Mouse (Mus musculus): ENCODE measurements around the gene Emc9. TPM values are rescaled to one million over a fixed set of nuclear protein-coding genes. Genes with fewer than 3 reads are reported as not detected.

Emc9 gene
- total RNA-seq, 4 experiments from 2014 or later, result 30.6 to 41.6 (median 37.6) TPM

DNA sequence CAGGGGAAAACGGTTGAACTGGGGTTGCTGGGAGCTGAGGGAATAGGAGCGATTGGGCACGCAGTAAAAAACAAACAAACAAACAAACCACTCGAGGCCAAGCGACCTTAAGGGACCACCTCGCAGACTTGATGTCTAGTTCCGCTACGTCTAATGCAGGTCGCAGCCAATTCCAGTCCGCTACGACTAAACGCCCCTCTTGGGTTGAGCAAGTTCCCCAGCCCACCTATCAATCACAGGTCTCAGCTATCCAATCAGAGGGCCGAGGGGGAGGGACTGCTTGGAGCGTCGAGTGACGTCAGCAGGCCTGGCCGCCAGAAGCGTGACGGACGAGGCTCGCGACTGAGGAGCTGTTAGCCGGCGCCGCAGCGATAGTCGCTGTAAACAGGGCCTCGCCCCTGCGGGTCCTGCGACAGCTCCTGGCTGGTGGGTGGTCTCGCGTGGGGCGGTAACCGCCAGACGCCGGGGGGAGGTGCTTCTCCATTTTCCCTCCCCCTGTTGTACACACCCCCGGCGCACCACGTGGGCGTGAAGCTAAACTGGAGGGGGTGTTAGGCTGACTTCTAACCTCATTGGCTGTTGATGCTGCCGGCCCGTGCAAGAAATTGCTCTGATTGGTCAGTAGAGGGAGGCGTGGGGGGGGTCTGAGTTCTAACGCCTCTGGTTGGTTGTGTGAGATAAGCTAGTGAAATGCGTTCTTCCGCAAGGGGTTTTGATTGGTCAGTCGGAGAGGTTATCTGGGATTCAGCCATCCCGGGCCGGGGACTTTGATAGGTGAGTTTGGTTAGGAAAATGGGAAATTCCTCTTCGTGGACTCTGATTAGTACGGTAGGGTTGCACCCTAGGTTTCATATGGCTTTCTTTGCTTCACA lies 24.7 kb downstream of the Emc9 start, which contains the start of gene A730061H03Rik:
A730061H03Rik (minus strand) TSS at position 205 of the 872 bp plus-strand sequence.
- DNase-seq (ENCODE audit: low spot score in 2 of 2), result peak; percentile 97

DNA sequence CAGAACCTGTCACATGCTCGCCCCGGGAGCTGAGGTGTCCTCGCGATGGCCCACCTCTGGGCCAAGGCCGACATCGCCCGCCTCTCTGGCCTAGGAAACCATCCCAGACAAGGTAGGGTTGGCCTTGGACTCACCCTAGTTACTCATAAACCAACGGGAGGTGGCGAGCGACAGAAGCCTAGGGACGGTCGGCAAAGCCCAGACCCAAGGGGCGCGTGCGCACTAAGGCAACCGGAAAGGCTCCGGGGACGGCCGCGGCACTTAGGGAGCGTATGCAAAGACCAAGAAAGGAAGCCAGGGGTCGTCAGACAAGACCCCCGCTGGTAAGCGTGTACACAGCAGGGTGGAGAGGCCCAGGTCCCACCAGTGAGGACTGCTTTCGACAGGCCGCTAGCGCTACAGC lies 25.3 kb downstream of the Emc9 start, which contains the start of gene Dcaf11:
Dcaf11 (plus strand) TSS at position 208 of the 403 bp plus-strand sequence.
- DNase-seq (ENCODE audit: low spot score in 2 of 2), result peak; percentile 84 to 91

DNA sequence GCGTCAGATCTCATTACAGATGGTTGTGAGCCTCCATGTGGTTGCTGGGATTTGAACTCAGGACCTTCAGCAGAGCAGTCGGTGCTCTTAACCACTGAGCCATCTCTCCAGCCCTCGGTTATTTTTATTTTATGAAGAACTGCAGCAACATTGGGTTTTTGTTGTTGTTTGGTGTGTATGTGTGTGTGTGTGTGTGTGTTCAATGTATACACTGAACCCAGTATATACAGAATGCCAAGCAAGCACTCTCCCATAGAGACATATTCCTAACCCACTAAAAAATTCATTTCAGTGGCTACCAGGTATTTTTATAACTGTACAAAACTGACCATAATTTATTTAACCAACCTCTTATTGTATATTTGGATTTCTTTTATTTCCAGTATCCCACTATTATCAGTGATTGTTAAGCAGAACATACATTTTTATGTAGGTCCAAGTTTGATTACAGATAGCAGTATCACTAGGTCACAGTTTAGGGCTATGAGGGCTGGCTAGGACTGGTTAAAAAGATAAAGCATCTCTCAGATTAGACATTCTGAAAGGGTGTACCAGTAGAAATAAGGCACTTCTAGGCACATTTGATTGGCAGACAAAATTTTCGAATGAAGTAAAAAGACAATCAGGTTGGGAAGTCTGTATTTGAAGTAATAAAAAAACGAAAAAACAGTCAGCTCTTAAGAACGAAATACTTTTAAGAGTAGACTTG lies 26.2 kb downstream of the Emc9 start:
- DNase-seq (ENCODE audit: low spot score in 2 of 2), result no peak

DNA sequence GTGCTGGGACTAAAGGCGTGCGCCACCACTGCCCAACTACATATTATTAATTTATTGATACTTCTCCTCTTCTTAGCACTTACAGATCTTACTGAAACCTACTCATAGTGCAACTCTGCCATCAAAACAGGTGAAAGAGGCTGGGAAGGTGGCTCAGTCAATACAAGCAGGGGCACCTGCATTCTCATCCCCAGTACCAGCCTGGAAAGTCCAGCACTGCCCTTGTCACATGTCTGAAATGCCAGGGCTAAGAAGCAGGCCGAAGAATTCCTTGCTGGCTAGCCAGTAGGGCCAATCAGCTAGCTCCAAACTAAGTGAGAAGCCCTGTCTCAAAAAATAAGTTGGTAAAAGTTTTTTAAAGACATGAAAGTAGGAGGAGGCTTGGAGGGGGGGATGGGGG lies 27.5 kb downstream of the Emc9 start:
- no peak for DNase-seq (ENCODE audit: low spot score in 2 of 2)

DNA sequence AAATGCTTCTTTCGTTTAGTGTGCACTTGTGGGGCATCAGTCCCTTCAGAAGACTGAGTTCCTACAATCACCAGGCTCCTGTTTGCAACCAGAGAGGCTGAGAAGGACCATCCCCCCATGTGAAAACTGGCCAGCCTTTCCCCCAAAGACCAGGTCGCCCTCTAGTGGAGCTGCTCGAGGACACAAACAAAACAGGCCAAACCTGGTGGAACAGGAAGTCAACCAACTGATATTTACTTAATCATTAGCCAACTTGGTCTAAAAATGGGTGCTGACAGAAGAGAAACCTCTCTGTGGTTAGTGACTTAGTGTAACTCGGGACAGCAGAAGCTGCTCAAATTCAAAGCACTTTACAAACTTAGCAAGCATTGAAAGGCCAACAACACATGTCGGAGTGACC lies 28.1 kb downstream of the Emc9 start:
- peak; percentile 55 to 61 for DNase-seq (ENCODE audit: low spot score in 2 of 2)

DNA sequence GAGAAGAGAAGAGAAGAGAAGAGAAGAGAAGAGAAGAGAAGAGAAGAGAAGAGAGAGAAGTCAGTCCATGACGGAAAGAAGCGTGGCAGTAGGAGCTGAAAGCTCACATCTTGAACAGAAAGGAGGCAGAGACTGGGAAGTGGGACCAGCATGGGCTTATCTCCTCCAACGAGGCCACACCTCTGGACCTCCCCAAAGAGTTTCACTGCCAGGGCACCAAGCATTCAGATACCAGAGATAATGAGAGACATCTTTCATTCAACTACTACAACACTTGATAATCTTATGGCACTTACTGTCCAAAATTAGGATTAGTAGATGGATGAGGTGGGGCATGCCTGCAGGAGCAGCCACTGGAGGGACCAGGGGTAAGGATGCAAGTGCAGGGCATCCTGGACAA lies 29.3 kb downstream of the Emc9 start:
- DNase-seq (ENCODE audit: low spot score in 2 of 2), result no peak

DNA sequence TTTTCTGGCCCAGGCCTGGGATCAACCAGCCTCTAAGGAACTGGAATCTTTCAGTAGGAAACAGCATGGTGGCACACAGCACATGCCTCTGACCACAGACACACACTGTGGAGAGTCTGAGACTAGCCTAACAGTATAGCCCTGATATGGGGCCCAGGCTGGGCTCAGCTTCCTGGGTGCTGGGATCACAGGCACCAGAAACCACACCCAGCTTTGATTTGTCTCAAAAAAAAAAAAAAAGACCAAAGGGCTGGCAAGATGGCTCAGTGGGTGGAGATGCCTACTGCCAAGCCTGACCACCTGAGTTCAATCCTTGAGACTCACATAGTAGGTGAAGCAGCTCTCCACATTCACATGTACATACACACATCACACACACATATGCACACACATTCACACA lies 30.5 kb downstream of the Emc9 start:
- DNase-seq (ENCODE audit: low spot score in 2 of 2), result no peak

DNA sequence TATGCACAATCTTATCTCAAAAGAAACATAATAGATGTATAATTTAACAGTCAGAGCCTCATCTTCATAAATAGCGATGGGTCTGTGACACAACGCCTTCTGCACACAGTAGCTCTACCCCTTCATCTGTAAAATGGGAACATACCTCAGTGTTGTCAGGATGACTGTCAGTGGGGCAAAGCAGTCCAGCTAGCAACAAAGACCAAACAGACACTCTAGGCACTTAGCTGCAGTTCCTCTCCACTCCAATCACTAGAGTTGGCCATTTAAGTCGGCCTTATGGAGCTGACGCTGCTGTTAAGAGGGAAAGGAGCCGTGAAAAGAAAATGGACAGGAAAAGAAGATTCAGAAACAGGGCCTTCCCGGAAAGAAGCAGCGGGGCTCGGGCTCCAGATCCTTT lies 33.3 kb downstream of the Emc9 start:
- no peak for DNase-seq (ENCODE audit: low spot score in 2 of 2)

DNA sequence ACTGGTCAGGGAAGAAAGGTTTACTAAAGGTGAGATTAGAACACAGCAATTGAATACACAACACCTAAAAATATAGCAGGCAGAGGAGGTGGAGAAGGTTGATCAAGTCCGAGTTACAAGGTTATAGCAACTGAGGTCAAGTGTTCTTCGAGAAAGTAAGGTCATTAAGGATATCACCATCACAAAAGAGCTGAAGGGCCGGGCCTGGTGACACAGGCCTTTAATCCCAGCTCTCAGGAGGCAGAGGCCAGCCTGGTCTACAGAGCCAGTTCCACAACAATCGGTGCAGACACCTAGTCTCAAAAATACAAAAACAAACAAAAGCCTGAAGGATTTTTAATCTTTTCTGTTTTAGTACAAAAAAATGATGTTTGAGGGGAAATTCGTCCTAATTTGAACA lies 33.8 kb downstream of the Emc9 start:
- no peak for DNase-seq (ENCODE audit: low spot score in 2 of 2)

DNA sequence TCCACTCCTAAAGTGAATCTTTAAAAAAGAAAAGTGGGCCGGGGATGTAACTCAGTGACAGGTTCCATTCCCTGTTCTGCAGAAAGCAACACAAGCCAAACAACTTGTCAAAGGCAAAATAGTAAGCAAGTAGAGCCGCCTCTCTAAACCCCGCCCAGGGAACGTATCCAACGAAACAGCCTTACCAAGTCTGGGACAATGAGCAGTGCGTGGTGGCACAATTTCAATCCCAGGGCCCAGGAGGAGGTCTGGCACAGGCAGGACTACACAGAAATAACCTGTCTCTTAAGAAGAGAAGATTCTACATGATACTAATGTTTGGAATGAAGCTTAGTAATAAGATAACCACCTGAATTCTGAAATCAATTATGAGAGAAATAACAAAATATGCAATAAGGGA lies 34.9 kb downstream of the Emc9 start:
- no peak for DNase-seq (ENCODE audit: low spot score in 2 of 2)

DNA sequence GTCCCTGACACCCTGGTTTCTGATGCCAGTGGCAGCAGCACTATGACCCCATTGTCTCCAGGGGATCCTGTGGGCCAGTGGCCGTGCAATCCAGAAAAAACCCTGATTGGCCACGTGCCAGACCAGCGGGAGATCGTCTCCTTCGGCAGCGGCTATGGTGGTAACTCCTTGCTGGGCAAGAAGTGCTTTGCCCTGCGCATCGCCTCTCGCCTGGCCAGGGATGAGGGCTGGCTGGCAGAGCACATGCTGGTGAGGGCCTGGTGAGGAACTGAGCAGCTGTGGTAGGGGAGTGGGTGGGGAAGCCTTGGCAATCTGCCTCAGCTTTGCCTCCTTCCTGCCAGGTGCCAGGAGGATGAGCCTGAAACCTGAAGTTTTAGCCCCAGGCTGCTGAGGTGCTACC lies 40.8 kb downstream of the Emc9 start:
- no peak for DNase-seq (ENCODE audit: low spot score in 2 of 2)

DNA sequence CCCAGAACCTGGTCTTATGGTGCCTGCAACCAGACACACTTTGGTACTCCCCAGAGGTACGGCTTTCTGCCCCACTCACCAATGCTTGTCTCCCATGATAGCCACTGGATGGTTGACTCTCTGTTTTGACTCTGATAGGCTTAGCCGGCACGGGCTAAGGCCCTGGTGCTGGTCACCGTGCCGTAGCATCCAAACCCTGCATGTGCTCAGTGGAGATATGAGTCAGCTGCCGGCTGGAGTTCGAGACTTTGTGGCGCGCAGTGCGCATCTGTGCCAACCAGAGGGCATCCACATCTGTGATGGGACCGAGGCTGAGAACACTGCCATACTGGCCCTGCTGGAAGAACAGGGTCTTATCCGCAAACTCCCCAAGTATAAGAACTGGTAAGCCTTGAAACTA lies 42.8 kb downstream of the Emc9 start:
- no peak for DNase-seq (ENCODE audit: low spot score in 2 of 2)

DNA sequence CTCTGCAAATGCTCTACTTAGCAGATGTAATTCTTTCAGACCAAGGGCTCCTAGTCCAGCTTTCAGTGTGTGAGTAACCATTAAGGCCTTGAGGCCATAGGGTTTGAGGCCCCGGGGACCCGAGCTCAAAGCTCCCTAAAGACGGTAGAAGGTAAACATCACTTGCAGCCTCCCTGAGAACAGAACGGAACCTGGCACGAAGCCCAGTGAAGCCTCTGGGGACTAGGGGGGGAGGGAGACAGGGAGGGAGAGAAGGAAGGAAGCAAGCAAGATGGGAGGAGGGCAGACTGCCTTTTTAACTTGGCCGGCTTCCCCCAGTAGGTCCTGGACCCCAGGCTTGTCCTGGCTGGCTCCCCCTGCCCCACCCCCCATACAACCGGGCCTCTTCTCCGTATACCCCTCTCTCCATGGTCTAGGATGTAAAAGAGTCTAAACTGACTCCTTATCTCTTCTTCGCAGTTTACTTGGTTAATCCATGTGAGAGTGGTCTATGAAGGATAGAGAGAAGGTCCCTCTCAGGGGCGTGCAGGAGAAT lies 44.2 kb downstream of the Emc9 start:
- peak; percentile 48 to 59 for DNase-seq (ENCODE audit: low spot score in 2 of 2)

DNA sequence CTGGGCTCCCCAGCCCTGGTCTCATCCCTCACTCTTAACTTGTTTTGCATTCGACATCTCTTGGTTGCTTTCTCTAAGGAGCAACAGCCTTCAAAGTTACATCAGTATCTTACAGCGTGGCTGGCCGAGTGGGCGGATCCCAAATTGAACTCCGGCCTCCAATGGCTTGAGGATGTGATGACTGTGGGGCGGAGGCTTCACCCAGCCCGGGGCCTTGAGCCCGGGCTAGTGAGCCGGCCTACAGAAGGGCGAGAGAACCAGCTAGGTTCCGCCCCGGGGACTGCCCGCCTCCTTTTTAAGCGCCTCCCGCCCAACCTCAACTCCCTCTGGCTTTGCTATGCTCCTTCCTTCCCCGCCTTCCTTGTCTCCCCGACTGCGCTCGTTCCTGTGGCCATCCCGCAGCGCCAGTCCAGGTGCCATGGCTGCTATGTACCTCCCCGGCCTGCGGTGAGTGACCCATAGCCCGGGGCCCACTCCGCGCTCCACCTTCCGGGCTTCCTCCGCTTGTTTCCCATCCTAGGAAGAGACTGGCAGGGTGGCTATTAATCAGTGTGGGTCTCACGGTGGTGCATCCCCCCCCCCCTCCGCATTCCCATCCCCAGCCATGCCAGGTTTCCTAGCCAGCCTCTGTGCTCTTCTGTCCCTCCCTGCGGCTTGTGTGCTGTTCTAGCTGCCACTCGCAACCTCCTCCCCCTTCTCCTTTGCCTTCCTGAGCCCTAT lies 44.9 kb downstream of the Emc9 start, which contains the start of gene Pck2:
Pck2 (plus strand) TSS at position 200 of the 720 bp plus-strand sequence.
- peak; percentile 81 to 89 for DNase-seq (ENCODE audit: low spot score in 2 of 2)

DNA sequence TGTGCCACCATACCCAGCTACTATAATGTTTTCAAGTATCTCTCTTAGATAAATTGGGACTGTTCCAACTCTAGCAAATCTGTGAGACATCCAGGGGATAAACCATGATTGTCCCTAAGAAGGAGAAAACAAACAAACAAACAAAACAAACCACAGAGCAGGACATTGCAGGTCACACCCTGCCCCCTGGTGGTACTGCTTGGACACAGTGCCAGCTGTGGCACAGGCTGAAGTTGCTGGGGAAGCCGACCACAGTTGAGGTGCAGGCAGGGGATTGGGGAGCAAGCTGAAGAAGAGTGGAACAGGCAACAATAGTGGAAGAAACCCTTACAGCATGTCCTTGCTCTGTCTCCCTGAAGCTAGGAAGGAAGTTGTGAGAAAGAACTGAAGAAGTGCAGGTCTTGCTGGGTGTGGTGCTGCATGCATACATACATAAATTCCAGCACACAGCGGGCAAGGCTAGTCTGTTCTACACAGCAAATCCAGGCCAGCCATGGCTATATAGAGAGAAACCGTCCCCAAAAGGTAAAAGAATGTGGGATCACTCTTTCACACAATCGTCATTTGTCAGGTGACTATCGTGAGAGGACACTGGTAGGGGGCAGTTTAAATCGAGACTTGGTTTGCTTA lies 48.9 kb downstream of the Emc9 start:
- DNase-seq (ENCODE audit: low spot score in 2 of 2), result no peak

Other genes starting within 250 kb of the Emc9 start
- 10 to 100 TPM; 22.2 to 45.2 (median 34.7) TPM for gene Dhrs4, start 106.5 kb downstream of the Emc9 start, total RNA-seq (2022)
- under 1 TPM; 0.38 to 0.40 (median 0.39) TPM for gene Carmil3, start 94.7 kb downstream of the Emc9 start, total RNA-seq (2022)
- not detected for gene Cpne6, start 74.9 kb downstream of the Emc9 start, total RNA-seq (2022)
- not detected for gene Nrl, start 60.3 kb downstream of the Emc9 start, total RNA-seq (2022)
- 1 to 10 TPM; 2.0 to 3.7 (median 2.5) TPM for gene Pck2, start 45.0 kb downstream of the Emc9 start, total RNA-seq (2022)
- gene Dcaf11, start 25.3 kb downstream of the Emc9 start, total RNA-seq (2022), result 100 to 1,000 TPM; 135 to 147 (median 143) TPM
- not detected for gene A730061H03Rik, start 24.9 kb downstream of the Emc9 start, total RNA-seq (2022)
- 100 to 1,000 TPM; 275 to 317 (median 288) TPM for gene Fitm1, start 9.7 kb downstream of the Emc9 start, total RNA-seq (2022)
- gene Psme1, start 7.2 kb downstream of the Emc9 start, total RNA-seq (2022), result 10 to 100 TPM; 63.4 to 78.7 (median 78.0) TPM
- gene Psme2, start 5.8 kb upstream of the Emc9 start, total RNA-seq (2022), result 10 to 100 TPM; 50.9 to 72.8 (median 62.7) TPM
- gene Rnf31, start 6.4 kb upstream of the Emc9 start, total RNA-seq (2022), result 10 to 100 TPM; 14.8 to 18.7 (median 16.6) TPM
- 1 to 10 TPM; 2.4 to 3.0 (median 2.5) TPM for gene Irf9, start 18.3 kb upstream of the Emc9 start, total RNA-seq (2022)
- gene Rec8, start 32.7 kb upstream of the Emc9 start, total RNA-seq (2022), result not detected
- 10 to 100 TPM; 80.2 to 99.8 (median 88.9) TPM for gene Ipo4, start 50.7 kb upstream of the Emc9 start, total RNA-seq (2022)
- 1 to 10 TPM in 3 of 4 experiments, under 1 TPM in 1; 0.67 to 1.6 (median 1.5) TPM for gene Gm49378, start 52.6 kb upstream of the Emc9 start, total RNA-seq (2022)
- gene Tm9sf1, start 58.5 kb upstream of the Emc9 start, total RNA-seq (2022), result 10 to 100 TPM; 15.6 to 18.3 (median 17.1) TPM
- under 1 TPM in 2 of 4 experiments, not detected in 2; 0.22 to 0.29 TPM for gene Tssk4, start 64.9 kb upstream of the Emc9 start, total RNA-seq (2022)
- gene Mdp1, start 75.2 kb upstream of the Emc9 start, total RNA-seq (2022), result 10 to 100 TPM; 18.0 to 23.1 (median 20.7) TPM
- 1 to 10 TPM; 1.6 to 2.4 (median 1.8) TPM for gene Gmpr2, start 86.6 kb upstream of the Emc9 start, total RNA-seq (2022)
- gene Nedd8, start 86.8 kb upstream of the Emc9 start, total RNA-seq (2022), result 100 to 1,000 TPM; 192 to 208 (median 201) TPM
- gene Tinf2, start 96.5 kb upstream of the Emc9 start, total RNA-seq (2022), result 10 to 100 TPM; 13.0 to 17.4 (median 14.6) TPM
- gene Tgm1, start 128.6 kb upstream of the Emc9 start, total RNA-seq (2022), result under 1 TPM in 3 of 4 experiments, not detected in 1; 0.09 to 0.12 (median 0.11) TPM
- gene Rabggta, start 137.0 kb upstream of the Emc9 start, total RNA-seq (2022), result 10 to 100 TPM in 2 of 4 experiments, 1 to 10 TPM in 2; 9.4 to 13.2 (median 11.0) TPM
- 10 to 100 TPM; 26.4 to 37.6 (median 31.6) TPM for gene Dhrs1, start 160.4 kb upstream of the Emc9 start, total RNA-seq (2022)
- gene Nop9, start 160.4 kb upstream of the Emc9 start, total RNA-seq (2022), result 10 to 100 TPM in 2 of 4 experiments, 1 to 10 TPM in 2; 9.4 to 14.8 (median 10.1) TPM
- gene Cideb, start 173.2 kb upstream of the Emc9 start, total RNA-seq (2022), result not detected
- gene Ltb4r2, start 176.1 kb upstream of the Emc9 start, total RNA-seq (2022), result not detected
- under 1 TPM in 1 of 4 experiments, not detected in 3; 0.27 TPM for gene Ltb4r1, start 180.7 kb upstream of the Emc9 start, total RNA-seq (2022)
- 1 to 10 TPM; 3.4 to 7.1 (median 3.6) TPM for gene Adcy4, start 198.8 kb upstream of the Emc9 start, total RNA-seq (2022)
- 1 to 10 TPM in 3 of 4 experiments, not detected in 1; 1.0 to 1.3 (median 1.3) TPM for gene Ripk3, start 203.6 kb upstream of the Emc9 start, total RNA-seq (2022)
- 1 to 10 TPM; 1.9 to 3.3 (median 2.5) TPM for gene Nfatc4, start 237.8 kb upstream of the Emc9 start, total RNA-seq (2022)

All from gastrocnemius, adult 8-10 months (tissue).